ENCODE assay signal across 15 mouse cellular contexts in genomic region chr1:20677987-20678386, GRCm38 (mm10). TPM values are rescaled to one million over a fixed set of nuclear protein-coding genes. Genes with fewer than 3 reads are reported as not detected.
A peak's percentile ranks its signal among the peaks of the same experiment; 100 is the strongest.
DNase-seq lines count a peak whose midpoint lies in the region; ATAC-seq and TF ChIP-seq lines count a peak whose summit lies in the region.
"Had no signal": no experiment of that assay in that cellular context is flagged by ENCODE, and none has a peak within 500 bp of the region (broad histone marks: within the 10 kb centered on the region; RNA-seq: fewer than 3 reads in every experiment).

No protein-coding gene starts in this region.

- in situ Hi-C loops in Patski (cut with MboI; ENCODE audit: low pct_unique_long_range_greater_than_20kb) = no loop called here

- CTCF ChIA-PET in Patski (lab: Charles Lee) = interaction anchor here (0.9 to 1.3 kb wide), 3 partner anchors 21 to 64 kb away, joined by 3 to 5 read pairs (median 3); no protein-coding TSS in a partner anchor

- no peaks in the 10 kb centered on the region for H3K9me3 ChIP-seq in heart, embryonic 12.5 days (replicated peaks)
- H3K9me3 ChIP-seq in forebrain, postnatal 0 days (ENCODE audit: low read length) = no peaks in the 10 kb centered on the region
- no peaks in the 10 kb centered on the region for H3K9me3 ChIP-seq in neural tube, embryonic 11.5 days (ENCODE audit: control insufficient read depth, low read length)
- H3K9me3 ChIP-seq: hindbrain, embryonic 15.5 days had no signal

- no peak overlapping the region for H3K27ac ChIP-seq in heart, embryonic 12.5 days (ENCODE audit: poor library complexity, severe bottlenecking)
- H3K27ac ChIP-seq in forebrain, postnatal 0 days (ENCODE audit: low read depth, low read length) = no peak overlapping the region
- H3K27ac ChIP-seq in neural tube, embryonic 11.5 days (ENCODE audit: low read depth, low read length) = no peak overlapping the region
- H3K27ac ChIP-seq: hindbrain, embryonic 15.5 days; liver, embryonic 14.5 days had no signal

- peak; percentile 70 for DNase-seq in heart, adult 11 months
- DNase-seq in Patski (ENCODE audit: low read depth, low spot score) = peak; percentile 37
- peak; percentile 7 for DNase-seq in forebrain, postnatal 0 days
- DNase-seq in neural tube, embryonic 11.5 days (ENCODE audit: low spot score) = peak; percentile 31
- DNase-seq in kidney, postnatal 14 days = no peak
- no peak for DNase-seq in adrenal gland, adult (ENCODE audit: inconsistent age in 2 of 2, low spot score in 1 of 2)
- DNase-seq: adrenal gland, adult 8-10 months; cerebellum, postnatal 36 days; right cerebral cortex, postnatal 14 days; thymus, adult 18-20 months had no signal

- WGBS in heart, embryonic 12.5 days = 34% methylated on average over 3 of the region's 3 CpGs
- 15% methylated on average over 3 of the region's 3 CpGs for WGBS in forebrain, postnatal 0 days
- WGBS in neural tube, embryonic 11.5 days = 18% methylated on average over 3 of the region's 3 CpGs

- H3K4me1 ChIP-seq in heart, embryonic 12.5 days (replicated peaks) = peaks cover 3% of the 10 kb centered on the region; the same call in 1 of the 2 replicates
- H3K4me1 ChIP-seq in forebrain, postnatal 0 days (ENCODE audit: insufficient read depth) = no peaks in the 10 kb centered on the region
- no peaks in the 10 kb centered on the region for H3K4me1 ChIP-seq in neural tube, embryonic 11.5 days (ENCODE audit: control insufficient read depth, insufficient read depth, low read length)
- H3K4me1 ChIP-seq: hindbrain, embryonic 15.5 days had no signal

- POLR2A ChIA-PET in Patski (lab: Charles Lee) = interaction anchor here (1.5 kb wide), 1 partner anchor 62 kb away, joined by 6 read pairs; no protein-coding TSS in a partner anchor

- no peaks in the 10 kb centered on the region for H3K27me3 ChIP-seq in heart, embryonic 12.5 days (replicated peaks)
- H3K27me3 ChIP-seq in Patski = no peaks in the 10 kb centered on the region
- no peaks in the 10 kb centered on the region for H3K27me3 ChIP-seq in forebrain, postnatal 0 days (ENCODE audit: insufficient read depth, low read length)
- no peaks in the 10 kb centered on the region for H3K27me3 ChIP-seq in neural tube, embryonic 11.5 days (ENCODE audit: control insufficient read depth, insufficient read depth, low read length)
- H3K27me3 ChIP-seq: CH12.LX; hindbrain, embryonic 15.5 days had no signal

- no peaks in the 10 kb centered on the region for H3K36me3 ChIP-seq in heart, embryonic 12.5 days
- no peaks in the 10 kb centered on the region for H3K36me3 ChIP-seq in forebrain, postnatal 0 days (ENCODE audit: insufficient read depth)
- H3K36me3 ChIP-seq in neural tube, embryonic 11.5 days (ENCODE audit: control insufficient read depth, insufficient read depth, low read length) = no peaks in the 10 kb centered on the region
- H3K36me3 ChIP-seq: hindbrain, embryonic 15.5 days had no signal

- no peak overlapping the region for H3K9ac ChIP-seq in heart, embryonic 12.5 days
- H3K9ac ChIP-seq in forebrain, postnatal 0 days = no peak overlapping the region
- no peak overlapping the region for H3K9ac ChIP-seq in neural tube, embryonic 11.5 days (ENCODE audit: low read length)
- H3K9ac ChIP-seq: hindbrain, embryonic 15.5 days; liver, embryonic 14.5 days had no signal

- no peak for TF ChIP-seq CTCF in Patski (IDR thresholded peaks at IDR 0.05)
- TF ChIP-seq CTCF in forebrain, postnatal 0 days (IDR thresholded peaks at IDR 0.05; ENCODE audit: low read depth) = no peak

- no peak for ATAC-seq in heart, embryonic 12.5 days (ENCODE audit: insufficient number of reproducible peaks, low FRiP score)
- peak; percentile 72 for ATAC-seq in Patski
- ATAC-seq in forebrain, postnatal 0 days = peak; percentile 51
- ATAC-seq in neural tube, embryonic 11.5 days (ENCODE audit: insufficient read depth, low FRiP score, low TSS enrichment) = peak; percentile 71
- no peak for ATAC-seq in activated CD4-positive, CD25-positive, alpha-beta regulatory T cell, adult 4 months

- H3K4me3 ChIP-seq in heart, embryonic 12.5 days = no peak overlapping the region
- H3K4me3 ChIP-seq in forebrain, postnatal 0 days (ENCODE audit: low read depth, low read length) = no peak overlapping the region
- no peak overlapping the region for H3K4me3 ChIP-seq in neural tube, embryonic 11.5 days (ENCODE audit: low read depth, low read length)
- H3K4me3 ChIP-seq: hindbrain, embryonic 15.5 days had no signal

- H3K4me2 ChIP-seq in heart, embryonic 12.5 days = no peak overlapping the region
- no peak overlapping the region for H3K4me2 ChIP-seq in forebrain, postnatal 0 days (ENCODE audit: low read depth)
- H3K4me2 ChIP-seq in neural tube, embryonic 11.5 days (ENCODE audit: low read depth) = no peak overlapping the region
- H3K4me2 ChIP-seq: hindbrain, embryonic 15.5 days had no signal

RNA-seq across cellular contexts. Expression of gene Il17a, which starts 52.7 kb away (rescaled TPM):
- not detected in 2 replicates for polyA plus RNA-seq in heart, embryonic 12.5 days (2016; fragmentation: Nextera tagmentation; extraction: Ambion mirVana)
- polyA plus RNA-seq in Patski (2021) = not detected
- total RNA-seq in forebrain, postnatal 0 days (2014; rRNA removed) = not detected in 2 replicates
- not detected in 2 replicates for polyA plus RNA-seq in forebrain, postnatal 0 days (2015; fragmentation: Nextera tagmentation; extraction: Ambion mirVana)
- polyA plus RNA-seq in neural tube, embryonic 11.5 days (2014; fragmentation: Nextera tagmentation; extraction: Ambion mirVana) = not detected in 2 replicates
- not detected for polyA plus RNA-seq in activated CD4-positive, CD25-positive, alpha-beta regulatory T cell, adult 4 months (2017; shearing (Covaris generic))
- total RNA-seq: adrenal gland, adult 8-10 months had no signal
- polyA plus RNA-seq: hindbrain, embryonic 15.5 days; liver, embryonic 14.5 days had no signal

Comparison
In these comparisons a context has a peak if more than half of its experiments do, and no peak if none do; other contexts are left out.
1. DNase-seq: peak in heart, adult 11 months (single experiment), Patski (single experiment), forebrain, postnatal 0 days (single experiment) and neural tube, embryonic 11.5 days (single experiment); none in kidney, postnatal 14 days (single experiment) and adrenal gland, adult (0 of 2).
2. ATAC-seq: peak in Patski (single experiment), forebrain, postnatal 0 days (single experiment) and neural tube, embryonic 11.5 days (single experiment); none in heart, embryonic 12.5 days (single experiment) and activated CD4-positive, CD25-positive, alpha-beta regulatory T cell, adult 4 months (single experiment).